ENCODE assay signal across 12 mouse cellular contexts in the genomic region with DNA sequence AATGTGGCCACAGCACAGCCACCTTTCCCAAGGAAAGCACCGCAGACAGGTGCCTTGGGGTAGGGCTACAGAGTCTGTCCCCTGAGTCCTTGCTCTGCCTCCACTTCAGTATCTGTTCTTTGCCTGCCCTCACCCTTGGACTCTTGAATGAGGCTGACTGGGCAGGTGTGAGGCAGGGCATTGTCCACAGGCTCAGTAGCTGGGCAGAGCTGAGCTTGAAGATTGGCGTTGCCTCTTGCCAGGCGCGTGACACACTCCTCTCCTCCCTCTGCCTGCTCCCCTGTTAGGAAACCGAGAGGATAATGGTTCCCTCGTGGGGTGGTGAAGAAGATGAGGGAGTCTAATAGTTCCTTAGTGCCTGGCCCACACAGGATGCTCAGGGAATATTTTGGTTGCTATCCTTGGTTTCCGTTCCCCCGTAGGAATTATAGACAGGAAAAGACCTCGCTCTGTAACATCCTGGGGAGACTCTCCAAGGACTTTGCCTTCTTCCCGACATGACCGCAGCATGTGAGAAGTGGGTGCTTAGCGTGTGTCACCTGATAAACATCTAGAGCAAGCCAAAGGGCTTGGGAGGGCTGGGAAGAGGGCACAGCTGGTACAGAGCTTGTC. TPM values are rescaled to one million over a fixed set of nuclear protein-coding genes. Genes with fewer than 3 reads are reported as not detected.
DNase-seq lines count a peak whose midpoint lies in the region; ATAC-seq and TF ChIP-seq lines count a peak whose summit lies in the region.
"Had no signal": no experiment of that assay in that cellular context is flagged by ENCODE, and none has a peak within 500 bp of the region (broad histone marks: within the 10 kb centered on the region; RNA-seq: fewer than 3 reads in every experiment).

No protein-coding gene starts in this region.

- peaks cover 81% of the 10 kb centered on the region for H3K4me1 ChIP-seq in forebrain, embryonic 10.5 days
- H3K4me1 ChIP-seq in forebrain, embryonic 16.5 days (replicated peaks; ENCODE audit: control insufficient read depth, insufficient read depth, low read length): peaks cover 37% of the 10 kb centered on the region
- peaks cover 58% of the 10 kb centered on the region for H3K4me1 ChIP-seq in forebrain, embryonic 12.5 days
- peaks cover 21% of the 10 kb centered on the region for H3K4me1 ChIP-seq in kidney, adult 2 months (ENCODE audit: control insufficient read depth, insufficient read depth, low read length)
- H3K4me1 ChIP-seq in midbrain, embryonic 15.5 days: peaks cover 48% of the 10 kb centered on the region

- ATAC-seq in forebrain, embryonic 16.5 days: no peak
- no peak for ATAC-seq in forebrain, embryonic 12.5 days (ENCODE audit: low FRiP score)
- no peak for ATAC-seq in midbrain, embryonic 15.5 days (replicated peaks)

- WGBS in forebrain, embryonic 10.5 days: 69% methylated on average over 12 of the region's 12 CpGs
- 59% methylated on average over 12 of the region's 12 CpGs for WGBS in forebrain, embryonic 16.5 days
- WGBS in forebrain, embryonic 12.5 days: 64% methylated on average over 12 of the region's 12 CpGs
- WGBS in kidney, adult 2 months: 45% methylated on average over 12 of the region's 12 CpGs
- WGBS in midbrain, embryonic 15.5 days: 56% methylated on average over 12 of the region's 12 CpGs

- peaks cover 3% of the 10 kb centered on the region; the same call in 1 of the 2 replicates for H3K27me3 ChIP-seq in forebrain, embryonic 10.5 days (ENCODE audit: poor library complexity, severe bottlenecking)
- H3K27me3 ChIP-seq in forebrain, embryonic 16.5 days (replicated peaks; ENCODE audit: control insufficient read depth, insufficient read depth, low read length): no peaks in the 10 kb centered on the region
- H3K27me3 ChIP-seq in forebrain, embryonic 12.5 days: no peaks in the 10 kb centered on the region
- no peaks in the 10 kb centered on the region for H3K27me3 ChIP-seq in kidney, adult 2 months (replicated peaks; ENCODE audit: control insufficient read depth, insufficient read depth, low read length)
- no peaks in the 10 kb centered on the region for H3K27me3 ChIP-seq in midbrain, embryonic 15.5 days (replicated peaks)

- peaks cover 18% of the 10 kb centered on the region for H3K36me3 ChIP-seq in forebrain, embryonic 10.5 days (replicated peaks)
- H3K36me3 ChIP-seq in forebrain, embryonic 16.5 days (ENCODE audit: control insufficient read depth, insufficient read depth): no peaks in the 10 kb centered on the region
- 0 out of 2 replicates have a peak, but pooled peaks cover 3% of the 10 kb centered on the region for H3K36me3 ChIP-seq in forebrain, embryonic 12.5 days (replicated peaks)
- no peaks in the 10 kb centered on the region for H3K36me3 ChIP-seq in kidney, adult 2 months (ENCODE audit: control insufficient read depth, insufficient read depth, low read length)
- no peaks in the 10 kb centered on the region for H3K36me3 ChIP-seq in midbrain, embryonic 15.5 days (replicated peaks)

- H3K9me3 ChIP-seq in forebrain, embryonic 10.5 days: no peaks in the 10 kb centered on the region; the same call in 1 of the 2 replicates
- no peaks in the 10 kb centered on the region for H3K9me3 ChIP-seq in forebrain, embryonic 16.5 days (ENCODE audit: control insufficient read depth, low read length)
- H3K9me3 ChIP-seq in forebrain, embryonic 12.5 days: no peaks in the 10 kb centered on the region
- H3K9me3 ChIP-seq in midbrain, embryonic 15.5 days: no peaks in the 10 kb centered on the region

- TF ChIP-seq CTCF in kidney, adult 2 months (conservative IDR thresholded peaks at IDR 0.05; ENCODE audit: insufficient read depth, insufficient read length, low read depth, low read length): no peak

- no peak overlapping the region for H3K9ac ChIP-seq in forebrain, embryonic 16.5 days (replicated peaks; ENCODE audit: low read depth, low read length)
- H3K9ac ChIP-seq in forebrain, embryonic 12.5 days: no peak overlapping the region
- H3K9ac ChIP-seq in midbrain, embryonic 15.5 days: no peak overlapping the region
- H3K9ac ChIP-seq: lung, embryonic 14.5 days had no signal

- H3K4me3 ChIP-seq in forebrain, embryonic 10.5 days: peak overlapping the region; percentile 42
- H3K4me3 ChIP-seq in forebrain, embryonic 16.5 days (replicated peaks; ENCODE audit: low read length): no peak overlapping the region
- H3K4me3 ChIP-seq in forebrain, embryonic 12.5 days (replicated peaks): no peak overlapping the region
- no peak overlapping the region for H3K4me3 ChIP-seq in kidney, adult 2 months (ENCODE audit: insufficient read depth, low read depth, low read length)
- no peak overlapping the region for H3K4me3 ChIP-seq in midbrain, embryonic 15.5 days

- TF ChIP-seq POLR2A in kidney, adult 2 months (IDR thresholded peaks at IDR 0.05; ENCODE audit: low read depth, low read length): no peak

- peak; percentile 18 for DNase-seq in forebrain, embryonic 10.5 days (ENCODE audit: extremely low spot score, low spot score)
- DNase-seq in kidney, adult 2 months: peak; percentile 86
- no peak for DNase-seq in urinary bladder, postnatal 14 days (ENCODE audit: low spot score)
- DNase-seq in thymus, postnatal 25 days: no peak
- no peak for DNase-seq in adrenal gland, adult 18-20 months (ENCODE audit: low spot score in 2 of 2)
- DNase-seq: adrenal gland, adult 2 months; embryo, embryonic 11 days; lung, embryonic 14.5 days; right cerebral cortex, postnatal 14 days had no signal

- no peak overlapping the region for H3K4me2 ChIP-seq in forebrain, embryonic 16.5 days (ENCODE audit: low read length)
- H3K4me2 ChIP-seq in forebrain, embryonic 12.5 days: 0 out of 2 replicates have a peak overlapping the region, but pooled peaks have one; percentile 53
- 0 out of 2 replicates have a peak overlapping the region, but pooled peaks have one; percentile 43 for H3K4me2 ChIP-seq in midbrain, embryonic 15.5 days
- H3K4me2 ChIP-seq: lung, embryonic 14.5 days had no signal

- H3K27ac ChIP-seq in forebrain, embryonic 10.5 days: peak overlapping the region; percentile 92
- H3K27ac ChIP-seq in forebrain, embryonic 16.5 days (ENCODE audit: low read length): no peak overlapping the region
- peak overlapping the region; percentile 96 for H3K27ac ChIP-seq in forebrain, embryonic 12.5 days
- H3K27ac ChIP-seq in kidney, adult 2 months (ENCODE audit: insufficient read depth, low read depth, low read length): peak overlapping the region; percentile 18; the same call in 1 of the 2 replicates
- peak overlapping the region; percentile 85 for H3K27ac ChIP-seq in midbrain, embryonic 15.5 days

RNA-seq across cellular contexts. Expression of a gene that starts 40.1 kb away (rescaled TPM):
- polyA plus RNA-seq in forebrain, embryonic 10.5 days (2016; fragmentation: Nextera tagmentation; extraction: Ambion mirVana): 20.0 and 24.9 TPM in 2 replicates
- polyA plus RNA-seq in forebrain, embryonic 16.5 days (2015; fragmentation: Nextera tagmentation; extraction: Ambion mirVana): 36.0 and 40.3 TPM in 2 replicates
- 41.1 and 42.5 TPM in 2 replicates for polyA plus RNA-seq in forebrain, embryonic 12.5 days (2016; fragmentation: Nextera tagmentation; extraction: Ambion mirVana)
- polyA plus RNA-seq in kidney, adult 2 months (2012; rRNA removed): 16.5 and 18.5 TPM in 2 replicates
- 50.2 and 54.6 TPM in 2 replicates for polyA plus RNA-seq in midbrain, embryonic 15.5 days (2015; fragmentation: Nextera tagmentation; extraction: Ambion mirVana)
- total RNA-seq in adrenal gland, adult 18-20 months (2021): 10 to 100 TPM; 40.2 to 42.4 TPM

Comparison
In these comparisons a context has a peak if more than half of its experiments do, and no peak if none do; other contexts are left out.
1. DNase-seq: peak in forebrain, embryonic 10.5 days (single experiment) and kidney, adult 2 months (single experiment); none in urinary bladder, postnatal 14 days (single experiment), thymus, postnatal 25 days (single experiment) and adrenal gland, adult 18-20 months (0 of 2).